Mouse (Mus musculus) heart, embryonic 11.5 days (tissue): ENCODE results near the gene Limch1. TPM values are rescaled to one million over a fixed set of nuclear protein-coding genes. Genes with fewer than 3 reads are reported as not detected.

ENCODE experiments used
- ATAC-seq: fragments of 200-750 bp; cut with Nextera tagmentation; replicated peaks from 2 replicates; pipeline ENCODE4 v1.8.0; 2017; ENCODE audit warnings: moderate library complexity; ENCODE audit not compliant: insufficient number of reproducible peaks, low FRiP score, low TSS enrichment
- H3K27ac ChIP-seq: fragments of 300-500 bp; sonication (generic); 2 replicates; pipeline ENCODE4 v1.5.1; 2014; ENCODE audit warnings: mild to moderate bottlenecking, low read depth, low read length
- H3K27me3 ChIP-seq: fragments of 300-500 bp; sonication (generic); 2 replicates; pipeline ENCODE4 v1.6.1; 2014; ENCODE audit warnings: mild to moderate bottlenecking, low read length, mixed read lengths; ENCODE audit not compliant: control insufficient read depth, insufficient read depth
- H3K36me3 ChIP-seq: fragments of 300-500 bp; sonication (generic); 2 replicates; pipeline ENCODE4 v1.6.1; 2014; ENCODE audit warnings: mild to moderate bottlenecking, low read length, moderate library complexity, mixed read lengths; ENCODE audit not compliant: control insufficient read depth, insufficient read depth
- H3K4me1 ChIP-seq: fragments of 300-500 bp; sonication (generic); 2 replicates; pipeline ENCODE4 v1.6.1; 2014; ENCODE audit warnings: low read length; ENCODE audit not compliant: control insufficient read depth, insufficient read depth
- H3K4me2 ChIP-seq: fragments of 300-500 bp; sonication (generic); 2 replicates; pipeline ENCODE4 v1.6.1; 2014; ENCODE audit warnings: mild to moderate bottlenecking, moderate library complexity
- H3K4me3 ChIP-seq: fragments of 300-500 bp; sonication (generic); 2 replicates; pipeline ENCODE4 v1.5.1; 2014; ENCODE audit warnings: low read depth, low read length
- H3K9ac ChIP-seq: fragments of 300-500 bp; sonication (generic); 2 replicates; pipeline ENCODE4 v1.6.1; 2014; ENCODE audit warnings: mild to moderate bottlenecking, low read depth, low read length, moderate library complexity
- H3K9me3 ChIP-seq: fragments of 300-500 bp; sonication (generic); replicated peaks from 2 replicates; pipeline ENCODE4 v1.6.1; 2016; ENCODE audit warnings: low read length; ENCODE audit not compliant: control insufficient read depth
- WGBS: fragments of 180-500 bp; shearing (Covaris S2); extraction: QIAGEN DNeasy Blood & Tissue Kit; methylation state at CpG from one replicate; pipeline ENCODE4 v1.1.7; 2014; ENCODE audit not compliant: insufficient replicate concordance; 5-methylcytosine and 5-hydroxymethylcytosine counted together
- polyA plus RNA-seq: library from polyadenylated mRNA; unstranded; fragments of >200 nt; fragmentation: Nextera tagmentation; extraction: Ambion mirVana; gene quantifications from 2 replicates; pipeline ENCODE4 v1.2.1, GENCODE M21; 2014

Limch1 gene
- polyA plus RNA-seq, 1 experiment from 2014 or later = 32.8 TPM

DNA sequence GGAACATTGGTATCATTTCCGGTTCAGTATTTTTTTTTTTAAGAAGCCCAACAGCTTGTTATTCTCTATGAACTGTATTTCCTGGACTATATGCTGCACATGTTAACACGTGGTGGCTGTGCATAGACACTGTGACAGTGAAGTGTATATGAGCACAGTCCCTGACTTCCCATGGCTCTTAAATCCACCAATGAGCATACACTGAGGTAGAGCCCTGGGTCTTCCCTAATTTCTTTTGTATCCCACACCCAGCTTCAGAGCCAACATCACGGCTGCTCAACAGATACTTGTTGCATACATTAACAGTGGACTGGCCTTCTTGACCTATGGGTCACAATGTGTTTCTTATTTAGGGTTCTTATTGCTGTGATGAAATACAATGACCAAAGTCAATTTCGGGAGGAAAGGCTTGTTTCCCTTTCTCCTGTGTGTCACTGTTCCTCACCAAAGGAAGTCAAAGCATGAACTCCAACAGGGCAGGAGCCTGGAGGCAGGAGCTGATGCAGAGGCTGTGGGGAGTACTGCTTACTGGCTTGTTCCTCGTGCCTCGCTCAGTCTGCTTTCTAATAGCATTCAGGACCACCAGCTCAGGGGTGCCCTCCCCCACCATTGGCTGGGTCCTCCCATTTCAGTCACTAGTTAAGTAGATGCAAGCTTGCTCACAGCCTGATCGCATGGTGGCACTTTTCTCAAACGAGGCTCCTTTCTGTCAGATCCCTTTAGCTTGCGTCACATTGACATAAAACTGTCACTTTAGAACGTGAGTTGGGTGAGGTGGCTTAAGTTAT lies 130.6 kb downstream of the Limch1 start:
- no peak overlapping the region for H3K9ac ChIP-seq
- 50% methylated on average over 10 of the region's 10 CpGs for WGBS
- H3K27me3 ChIP-seq = no peaks in the 10 kb centered on the region

DNA sequence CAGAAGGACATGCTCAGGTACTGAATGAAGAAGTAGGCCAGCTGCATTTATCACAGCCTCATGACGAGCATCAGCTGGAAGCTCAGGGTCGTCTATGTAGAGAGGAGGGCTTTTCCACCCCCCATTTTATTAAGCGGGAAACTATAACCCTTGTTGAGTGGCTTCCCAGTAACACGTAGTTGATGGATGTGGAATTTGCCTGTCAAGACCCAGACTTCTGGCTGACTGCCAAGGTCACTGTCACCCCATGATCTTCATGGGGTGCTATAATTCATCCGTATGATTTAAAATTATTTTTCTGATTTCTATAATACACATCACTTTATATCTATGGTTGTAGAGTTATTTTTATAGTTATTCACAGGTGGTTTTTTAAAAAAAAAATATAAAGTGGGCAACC lies 131.4 kb downstream of the Limch1 start:
- 65% methylated on average over 5 of the region's 5 CpGs for WGBS
- Histone ChIP-seq H3K9me3 (no peaks in the 10 kb centered on the region), H3K36me3 (no peaks in the 10 kb centered on the region), H3K4me3 (no peak overlapping the region), H3K4me1 (peaks cover 5% of the 10 kb centered on the region; the same call in 1 of the 2 replicates), H3K27me3 (no peaks in the 10 kb centered on the region), H3K9ac (no peak overlapping the region), H3K27ac (no peak overlapping the region), H3K4me2 (no peak overlapping the region)
- ATAC-seq = no peak

More for the DNA sequence above, 130.6 kb downstream of the Limch1 start:
- H3K4me2 ChIP-seq = no peak overlapping the region
- ATAC-seq = no peak
- no peaks in the 10 kb centered on the region for H3K9me3 ChIP-seq
- no peaks in the 10 kb centered on the region for H3K36me3 ChIP-seq
- H3K27ac ChIP-seq = no peak overlapping the region
- H3K4me3 ChIP-seq = no peak overlapping the region
- no peaks in the 10 kb centered on the region for H3K4me1 ChIP-seq

GRCm38 (mm10) chr5:66881901-66882341 lies 136.3 kb downstream of the Limch1 start:
- Histone ChIP-seq H3K27me3 (no peaks in the 10 kb centered on the region), H3K4me3 (no peak overlapping the region), H3K9me3 (no peaks in the 10 kb centered on the region), H3K27ac (no peak overlapping the region), H3K36me3 (no peaks in the 10 kb centered on the region), H3K9ac (no peak overlapping the region), H3K4me1 (peaks cover 8% of the 10 kb centered on the region; the same call in 1 of the 2 replicates), H3K4me2 (no peak overlapping the region)
- ATAC-seq = no peak
- 5% methylated on average over 3 of the region's 3 CpGs for WGBS

DNA sequence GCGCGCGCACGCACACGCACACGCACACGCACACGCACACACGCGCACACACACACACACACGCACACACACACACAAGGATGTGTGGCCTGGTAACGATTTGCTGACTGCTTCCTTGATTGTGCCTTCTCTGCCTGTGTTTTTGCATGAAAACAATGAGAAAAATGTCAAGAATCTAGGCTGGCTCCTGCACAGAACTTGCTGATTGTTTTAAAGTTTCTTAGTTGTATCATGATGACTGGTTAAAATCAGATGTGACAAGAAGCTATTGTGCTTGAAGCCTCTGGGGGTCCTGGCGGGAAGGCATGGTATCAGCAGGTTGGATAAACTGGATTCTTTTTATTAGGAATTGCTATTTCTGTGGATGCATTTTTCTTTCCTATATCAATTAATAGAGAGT lies 137.1 kb downstream of the Limch1 start:
- no peaks in the 10 kb centered on the region for H3K36me3 ChIP-seq
- H3K27ac ChIP-seq = no peak overlapping the region
- no peak overlapping the region for H3K9ac ChIP-seq
- no peak overlapping the region for H3K4me3 ChIP-seq
- WGBS = 84% methylated on average over 13 of the region's 13 CpGs
- no peak for ATAC-seq
- no peaks in the 10 kb centered on the region for H3K27me3 ChIP-seq
- no peak overlapping the region for H3K4me2 ChIP-seq
- H3K4me1 ChIP-seq = peaks cover 8% of the 10 kb centered on the region
- no peaks in the 10 kb centered on the region for H3K9me3 ChIP-seq

GRCm38 (mm10) chr5:66884505-66884904 lies 138.9 kb downstream of the Limch1 start:
- Histone ChIP-seq H3K9ac (no peak overlapping the region), H3K4me2 (no peak overlapping the region), H3K27ac (no peak overlapping the region), H3K9me3 (no peaks in the 10 kb centered on the region), H3K27me3 (no peaks in the 10 kb centered on the region), H3K4me3 (no peak overlapping the region), H3K4me1 (peaks cover 14% of the 10 kb centered on the region), H3K36me3 (no peaks in the 10 kb centered on the region)
- WGBS = 60% methylated on average over 4 of the region's 4 CpGs
- ATAC-seq = no peak

GRCm38 (mm10) chr5:66886410-66887120 lies 140.9 kb downstream of the Limch1 start:
- Histone ChIP-seq H3K4me3 (no peak overlapping the region), H3K27ac (no peak overlapping the region), H3K9me3 (no peaks in the 10 kb centered on the region), H3K36me3 (no peaks in the 10 kb centered on the region), H3K4me1 (peaks cover 13% of the 10 kb centered on the region), H3K4me2 (no peak overlapping the region), H3K9ac (no peak overlapping the region), H3K27me3 (no peaks in the 10 kb centered on the region)
- no peak for ATAC-seq
- 65% methylated on average over 5 of the region's 5 CpGs for WGBS

GRCm38 (mm10) chr5:66888061-66888460 lies 142.4 kb downstream of the Limch1 start:
- no peak overlapping the region for H3K4me3 ChIP-seq
- H3K27me3 ChIP-seq = no peaks in the 10 kb centered on the region
- 50% methylated on average over 5 of the region's 5 CpGs for WGBS
- no peak for ATAC-seq
- H3K36me3 ChIP-seq = no peaks in the 10 kb centered on the region
- H3K27ac ChIP-seq = no peak overlapping the region
- H3K4me2 ChIP-seq = no peak overlapping the region
- no peak overlapping the region for H3K9ac ChIP-seq
- H3K4me1 ChIP-seq = peaks cover 6% of the 10 kb centered on the region
- H3K9me3 ChIP-seq = no peaks in the 10 kb centered on the region

DNA sequence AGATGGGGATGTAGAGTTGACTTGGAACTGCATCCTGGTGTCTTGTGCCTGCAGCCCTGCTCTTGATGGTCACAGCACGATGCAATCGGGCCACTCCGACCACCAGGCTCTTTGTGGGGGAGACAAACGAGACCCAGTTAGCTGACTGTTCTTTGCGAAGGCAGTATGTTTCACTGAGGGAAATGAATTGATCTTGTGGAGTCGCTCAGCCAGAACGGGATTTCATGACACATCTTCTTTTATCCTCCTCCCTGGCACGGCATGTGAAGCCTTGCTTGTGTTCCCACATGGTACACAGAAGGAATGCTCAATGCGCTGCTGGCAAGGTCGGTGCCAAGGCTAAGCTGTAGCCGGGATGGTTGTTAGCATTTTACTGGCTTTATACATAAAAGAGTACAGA lies 143.7 kb downstream of the Limch1 start:
- no peak for ATAC-seq
- no peaks in the 10 kb centered on the region for H3K9me3 ChIP-seq
- no peak overlapping the region for H3K27ac ChIP-seq
- H3K36me3 ChIP-seq = no peaks in the 10 kb centered on the region
- no peak overlapping the region for H3K9ac ChIP-seq
- 84% methylated on average over 11 of the region's 11 CpGs for WGBS
- H3K27me3 ChIP-seq = no peaks in the 10 kb centered on the region
- H3K4me2 ChIP-seq = no peak overlapping the region
- H3K4me3 ChIP-seq = no peak overlapping the region
- H3K4me1 ChIP-seq = peaks cover 6% of the 10 kb centered on the region
